Mouse (Mus musculus) neural tube, embryonic 12.5 days (tissue): ENCODE data around the gene Dhrs1. TPM values are rescaled to one million over a fixed set of nuclear protein-coding genes. Genes with fewer than 3 reads are reported as not detected.
A peak's percentile ranks its signal among the peaks of the same experiment; 100 is the strongest.

ENCODE experiments used
- ATAC-seq: fragments of 200-750 bp; cut with Nextera tagmentation; 2 replicates; pipeline ENCODE4 v1.8.0; 2017; ENCODE audit warnings: low read depth, mild to moderate bottlenecking, moderate TSS enrichment, moderate library complexity; ENCODE audit not compliant: low FRiP score
- H3K27ac ChIP-seq: fragments of 300-500 bp; sonication (generic); 2 replicates; pipeline ENCODE4 v1.5.1; 2016
- H3K27me3 ChIP-seq: fragments of 300-500 bp; sonication (generic); replicated peaks from 2 replicates; pipeline ENCODE4 v1.6.1; 2016; ENCODE audit warnings: mild to moderate bottlenecking
- H3K36me3 ChIP-seq: fragments of 300-500 bp; sonication (generic); 2 replicates; pipeline ENCODE4 v1.6.1; 2016; ENCODE audit warnings: mild to moderate bottlenecking
- H3K4me1 ChIP-seq: fragments of 300-500 bp; sonication (generic); 2 replicates; pipeline ENCODE4 v1.6.1; 2016
- H3K4me2 ChIP-seq: fragments of 300-500 bp; sonication (generic); replicated peaks from 2 replicates; pipeline ENCODE4 v1.6.1; 2016; ENCODE audit warnings: mild to moderate bottlenecking
- H3K4me3 ChIP-seq: fragments of 300-500 bp; sonication (generic); 2 replicates; pipeline ENCODE4 v1.5.1; 2016
- H3K9ac ChIP-seq: fragments of 300-500 bp; sonication (generic); 2 replicates; pipeline ENCODE4 v1.6.1; 2016; ENCODE audit warnings: mild to moderate bottlenecking
- H3K9me3 ChIP-seq: fragments of 300-500 bp; sonication (generic); 2 replicates; pipeline ENCODE4 v1.6.1; 2016; ENCODE audit warnings: mild to moderate bottlenecking
- WGBS: fragments of 180-500 bp; shearing (Covaris S2); methylation state at CpG from one replicate; pipeline ENCODE4 v1.1.7; 2016; 5-methylcytosine and 5-hydroxymethylcytosine counted together
- polyA plus RNA-seq: library from polyadenylated mRNA; unstranded; fragments of >200 nt; fragmentation: Nextera tagmentation; extraction: Ambion mirVana; gene quantifications from 2 replicates; pipeline ENCODE4 v1.2.1, GENCODE M21; 2016

Gene Dhrs1
- polyA plus RNA-seq, 1 experiment from 2014 or later, result 81.8 TPM

DNA sequence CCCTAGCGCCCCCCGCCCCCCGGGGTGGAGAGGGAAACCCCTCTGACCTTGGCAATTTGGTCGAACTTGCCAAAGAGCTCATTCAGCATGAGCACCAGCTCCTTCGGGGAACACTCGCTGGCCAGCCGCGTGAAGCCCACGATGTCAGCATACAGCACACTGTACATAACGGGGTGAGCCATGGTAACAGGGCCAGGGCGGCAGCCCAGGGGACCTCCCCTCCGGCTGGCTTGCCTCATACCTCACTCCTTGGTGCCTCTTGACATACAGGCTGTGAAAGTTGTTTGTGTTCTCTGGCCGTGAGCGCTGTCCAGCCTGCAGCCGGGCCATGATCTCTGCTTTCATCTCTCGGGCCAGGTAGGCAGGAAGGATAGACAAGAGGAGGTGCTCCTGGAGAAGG lies 34.2 kb upstream of the Dhrs1 start:
- Histone ChIP-seq H3K36me3 (no peaks in the 10 kb centered on the region), H3K27me3 (peaks cover 37% of the 10 kb centered on the region), H3K4me1 (0 out of 2 replicates have a peak, but pooled peaks cover 3% of the 10 kb centered on the region), H3K4me3 (no peak overlapping the region), H3K9ac (0 out of 2 replicates have a peak overlapping the region, but pooled peaks have one; percentile 17), H3K4me2 (no peak overlapping the region), H3K27ac (no peak overlapping the region), H3K9me3 (no peaks in the 10 kb centered on the region)
- WGBS, result 66% methylated on average over 16 of the region's 16 CpGs
- ATAC-seq, result no peak

DNA sequence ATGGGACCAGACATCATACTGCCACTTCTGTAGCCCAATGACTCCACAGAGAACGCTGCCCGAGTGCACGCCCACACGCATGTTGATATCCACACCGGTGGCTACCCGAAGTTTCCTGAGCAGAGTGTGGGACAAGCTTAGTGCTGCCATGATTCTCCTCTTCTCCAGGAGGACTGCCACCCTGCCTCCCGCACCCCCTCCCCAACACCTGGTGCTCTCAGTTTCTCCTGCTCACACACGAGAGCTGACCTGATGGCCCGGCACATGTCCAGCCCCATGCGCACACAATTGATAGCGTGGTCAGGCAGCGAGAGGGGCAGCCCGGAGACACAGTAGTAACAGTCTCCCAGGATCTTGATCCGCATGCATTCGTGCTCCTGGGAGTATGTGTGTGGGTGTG lies 33.2 kb upstream of the Dhrs1 start:
- WGBS, result 91% methylated on average over 15 of the region's 15 CpGs
- no peaks in the 10 kb centered on the region for H3K4me1 ChIP-seq
- no peak for ATAC-seq

GRCm38 (mm10) chr14:55777806-55778205 lies 32.3 kb upstream of the Dhrs1 start:
- Histone ChIP-seq H3K4me1 (no peaks in the 10 kb centered on the region), H3K27ac (no peak overlapping the region), H3K4me2 (no peak overlapping the region), H3K27me3 (peaks cover 24% of the 10 kb centered on the region), H3K9me3 (no peaks in the 10 kb centered on the region), H3K4me3 (no peak overlapping the region), H3K36me3 (no peaks in the 10 kb centered on the region), H3K9ac (no peak overlapping the region)
- WGBS, result 87% methylated on average over 11 of the region's 11 CpGs
- no peak for ATAC-seq

More for the DNA sequence above, 33.2 kb upstream of the Dhrs1 start:
- Histone ChIP-seq H3K4me2 (no peak overlapping the region), H3K9me3 (no peaks in the 10 kb centered on the region), H3K27me3 (peaks cover 33% of the 10 kb centered on the region), H3K4me3 (no peak overlapping the region), H3K36me3 (no peaks in the 10 kb centered on the region), H3K9ac (no peak overlapping the region), H3K27ac (no peak overlapping the region)

DNA sequence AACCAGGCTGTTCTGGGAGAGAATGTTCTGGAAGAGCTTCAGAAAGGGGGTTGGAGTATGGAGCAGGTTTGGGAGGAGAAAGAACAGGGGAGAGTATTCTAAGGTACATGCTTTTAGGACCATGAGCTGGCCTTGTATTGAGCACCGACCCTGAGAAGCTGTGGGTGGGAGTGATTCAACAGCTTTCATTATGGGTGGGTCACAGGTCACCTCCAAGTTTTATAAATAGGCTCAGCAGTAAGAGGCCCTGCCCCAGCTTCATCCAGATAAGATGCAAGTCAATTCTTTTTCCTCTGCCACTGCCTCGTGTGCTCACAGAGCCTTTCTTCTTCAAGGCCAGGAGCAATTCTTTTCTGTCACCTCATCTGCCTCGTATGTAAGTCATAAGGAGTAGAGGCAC lies 31.7 kb upstream of the Dhrs1 start:
- Histone ChIP-seq H3K4me3 (no peak overlapping the region), H3K4me2 (no peak overlapping the region), H3K9ac (no peak overlapping the region), H3K27me3 (peaks cover 18% of the 10 kb centered on the region), H3K4me1 (no peaks in the 10 kb centered on the region), H3K27ac (no peak overlapping the region), H3K9me3 (no peaks in the 10 kb centered on the region), H3K36me3 (no peaks in the 10 kb centered on the region)
- ATAC-seq, result no peak
- WGBS, result 59% methylated on average over 3 of the region's 3 CpGs

GRCm38 (mm10) chr14:55776711-55777110 lies 31.2 kb upstream of the Dhrs1 start:
- Histone ChIP-seq H3K27ac (no peak overlapping the region), H3K4me1 (no peaks in the 10 kb centered on the region), H3K36me3 (no peaks in the 10 kb centered on the region), H3K9ac (no peak overlapping the region), H3K27me3 (peaks cover 14% of the 10 kb centered on the region), H3K9me3 (no peaks in the 10 kb centered on the region), H3K4me2 (no peak overlapping the region), H3K4me3 (no peak overlapping the region)
- ATAC-seq, result no peak
- 76% methylated on average over 7 of the region's 7 CpGs for WGBS

- peaks cover 9% of the 10 kb centered on the region; the same call in 1 of the 2 replicates for H3K4me1 ChIP-seq
- H3K36me3 ChIP-seq, result no peaks in the 10 kb centered on the region
- H3K9ac ChIP-seq, result no peak overlapping the region
- H3K27me3 ChIP-seq, result peaks cover 61% of the 10 kb centered on the region
- WGBS, result 76% methylated on average over 16 of the region's 16 CpGs
- H3K4me3 ChIP-seq, result no peak overlapping the region
- H3K9me3 ChIP-seq, result no peaks in the 10 kb centered on the region
- no peak for ATAC-seq
- no peak overlapping the region for H3K4me2 ChIP-seq
- no peak overlapping the region for H3K27ac ChIP-seq
These were observed 23.7 kb upstream of the Dhrs1 start for GRCm38 (mm10) chr14:55769087-55769703.

- 91% methylated on average over 6 of the region's 6 CpGs for WGBS
- H3K27me3 ChIP-seq, result peaks cover 63% of the 10 kb centered on the region
These were observed 23.1 kb upstream of the Dhrs1 start for GRCm38 (mm10) chr14:55768555-55768954.

GRCm38 (mm10) chr14:55767519-55768414 lies 22.3 kb upstream of the Dhrs1 start:
- ATAC-seq, result peak; percentile 45
- Histone ChIP-seq H3K9me3 (no peaks in the 10 kb centered on the region), H3K4me3 (peak overlapping the region; percentile 39), H3K27ac (no peak overlapping the region), H3K36me3 (no peaks in the 10 kb centered on the region), H3K27me3 (peaks cover 71% of the 10 kb centered on the region), H3K4me2 (peak overlapping the region; percentile 79), H3K4me1 (peaks cover 9% of the 10 kb centered on the region; the same call in 1 of the 2 replicates), H3K9ac (peak overlapping the region; percentile 61)
- whole genome bisulfite sequencing, result 11% methylated on average over 52 of the region's 52 CpGs

More at GRCm38 (mm10) chr14:55768555-55768954, 23.1 kb upstream of the Dhrs1 start:
- no peak overlapping the region for H3K4me3 ChIP-seq
- no peak for ATAC-seq
- H3K27ac ChIP-seq, result no peak overlapping the region
- no peak overlapping the region for H3K9ac ChIP-seq
- H3K36me3 ChIP-seq, result no peaks in the 10 kb centered on the region
- no peaks in the 10 kb centered on the region for H3K9me3 ChIP-seq
- H3K4me2 ChIP-seq, result peak overlapping the region; percentile 79; the same call in 1 of the 2 replicates
- H3K4me1 ChIP-seq, result peaks cover 9% of the 10 kb centered on the region; the same call in 1 of the 2 replicates

GRCm38 (mm10) chr14:55765696-55766095 lies 20.2 kb upstream of the Dhrs1 start, which contains the start of gene Ltb4r1:
Ltb4r1 (plus strand) TSS chr14:55765962.
- Histone ChIP-seq H3K36me3 (no peaks in the 10 kb centered on the region), H3K27me3 (peaks cover 91% of the 10 kb centered on the region), H3K4me2 (no peak within 1 kb of the TSS), H3K9ac (no peak within 1 kb of the TSS), H3K4me3 (no peak within 1 kb of the TSS), H3K9me3 (no peaks in the 10 kb centered on the region), H3K27ac (no peak within 1 kb of the TSS), H3K4me1 (peaks cover 16% of the 10 kb centered on the region; the same call in 1 of the 2 replicates)
- 77% methylated on average over 4 of the region's 4 CpGs for WGBS
- no peak for ATAC-seq

DNA sequence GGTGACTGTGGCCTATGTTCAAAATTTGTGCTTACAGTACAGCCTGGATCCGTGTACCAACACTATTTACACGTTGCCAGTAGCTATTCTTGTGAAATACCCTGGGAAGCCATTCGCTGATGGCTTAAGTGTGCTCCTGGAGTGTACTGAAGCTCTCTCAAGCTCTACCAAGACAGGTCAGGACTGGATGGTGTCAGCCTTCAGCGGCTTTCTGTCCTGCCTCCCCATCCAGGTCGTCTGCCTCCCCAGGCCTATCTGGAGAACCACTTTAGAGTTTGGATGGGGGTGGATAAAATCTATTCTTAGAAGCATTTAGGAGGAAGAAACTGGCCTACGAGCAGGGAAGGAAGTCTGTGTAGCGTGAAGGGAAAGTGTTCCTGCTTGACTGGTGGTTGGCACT lies 17.7 kb upstream of the Dhrs1 start:
- no peak for ATAC-seq
- Histone ChIP-seq H3K27me3 (peaks cover 72% of the 10 kb centered on the region), H3K27ac (no peak overlapping the region), H3K4me3 (no peak overlapping the region), H3K4me2 (peak overlapping the region; percentile 86; the same call in 1 of the 2 replicates), H3K36me3 (no peaks in the 10 kb centered on the region), H3K9me3 (no peaks in the 10 kb centered on the region), H3K9ac (no peak overlapping the region), H3K4me1 (peaks cover 16% of the 10 kb centered on the region; the same call in 1 of the 2 replicates)
- WGBS, result 71% methylated on average over 7 of the region's 7 CpGs

DNA sequence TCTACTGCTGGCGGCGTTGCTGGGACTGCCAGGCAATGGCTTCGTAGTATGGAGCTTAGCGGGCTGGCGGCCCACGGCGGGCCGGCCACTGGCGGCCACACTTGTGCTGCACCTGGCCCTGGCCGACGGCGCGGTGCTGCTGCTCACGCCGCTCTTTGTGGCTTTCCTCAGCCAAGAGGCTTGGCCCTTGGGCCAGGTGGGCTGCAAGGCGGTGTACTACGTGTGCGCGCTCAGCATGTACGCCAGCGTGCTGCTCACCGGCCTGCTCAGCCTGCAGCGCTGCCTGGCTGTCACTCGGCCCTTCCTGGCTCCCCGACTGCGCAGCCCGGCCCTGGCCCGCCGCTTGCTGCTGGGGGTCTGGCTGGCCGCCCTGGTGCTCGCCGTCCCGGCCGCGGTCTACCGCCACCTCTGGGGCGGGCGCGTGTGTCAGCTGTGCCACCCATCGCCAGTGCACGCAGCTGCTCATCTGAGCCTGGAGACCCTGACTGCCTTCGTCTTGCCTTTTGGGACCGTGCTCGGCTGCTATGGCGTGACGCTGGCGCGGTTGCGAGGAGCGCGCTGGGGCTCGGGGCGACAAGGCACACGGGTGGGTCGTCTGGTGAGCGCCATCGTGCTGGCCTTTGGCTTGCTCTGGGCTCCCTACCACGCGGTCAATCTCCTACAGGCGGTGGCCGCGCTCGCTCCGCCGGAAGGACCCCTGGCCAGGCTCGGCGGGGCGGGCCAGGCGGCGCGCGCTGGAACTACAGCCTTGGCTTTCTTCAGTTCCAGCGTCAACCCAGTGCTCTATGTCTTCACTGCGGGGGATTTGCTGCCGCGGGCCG lies 16.7 kb upstream of the Dhrs1 start:
- no peak overlapping the region for H3K27ac ChIP-seq
- H3K27me3 ChIP-seq, result peaks cover 63% of the 10 kb centered on the region
- H3K4me1 ChIP-seq, result peaks cover 7% of the 10 kb centered on the region; the same call in 1 of the 2 replicates
- 1% methylated on average over 77 of the region's 77 CpGs for WGBS
- peak overlapping the region; percentile 52 for H3K4me3 ChIP-seq
- no peaks in the 10 kb centered on the region for H3K36me3 ChIP-seq
- peak; percentile 71 for ATAC-seq
- H3K9me3 ChIP-seq, result no peaks in the 10 kb centered on the region
- peak overlapping the region; percentile 64 for H3K9ac ChIP-seq
- peak overlapping the region; percentile 86 for H3K4me2 ChIP-seq
